Mouse (Mus musculus) heart, postnatal 0 days (tissue): Measurements from ENCODE around the gene Fam24b.

Source experiments
- CTCF ChIP-seq: IDR thresholded peaks from 2 replicates; pipeline ENCODE4 v1.5.1; 2016; ENCODE audit warnings: antibody characterized with exemption, control low read depth, low read depth
- EP300 ChIP-seq: IDR thresholded peaks from 2 replicates; pipeline ENCODE4 v1.6.1; 2016; ENCODE audit warnings: antibody characterized with exemption, low read depth

DNA sequence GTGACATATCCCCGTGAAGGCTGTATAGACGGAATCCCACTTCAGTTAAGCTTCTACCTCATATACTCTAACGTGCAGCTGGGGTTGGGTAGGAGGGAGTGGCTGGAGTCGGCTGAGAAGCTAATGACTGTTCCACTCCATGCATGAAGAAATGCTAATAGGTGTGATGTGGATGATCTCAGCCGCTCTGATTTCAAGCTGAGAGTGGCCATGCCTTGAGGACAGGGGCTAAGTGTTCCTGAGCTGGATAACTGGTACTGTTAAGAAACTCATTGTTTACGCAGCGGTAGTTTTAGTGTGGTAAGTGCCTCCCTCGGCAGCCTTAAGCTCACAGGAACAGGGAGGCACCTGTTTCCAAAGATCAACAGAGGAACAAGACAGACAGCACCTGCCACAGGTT, 26.0 kb downstream of the Fam24b start:
- TF ChIP-seq CTCF (no peak), EP300 (no peak)
